Mouse (Mus musculus): ENCODE results near the gene Rrp8. TPM values are rescaled to one million over a fixed set of nuclear protein-coding genes. Genes with fewer than 3 reads are reported as not detected.

Gene Rrp8
- polyA plus RNA-seq, 1 experiment, result 2.4 TPM

GRCm38 (mm10) chr7:105726980-105727325, 10.2 kb downstream of the Rrp8 start:
- Histone ChIP-seq H3K4me3 (ENCODE audit: control insufficient read depth, low read depth, low read length) (no peak overlapping the region), H3K36me3 (ENCODE audit: control insufficient read depth, insufficient read depth, low read length) (no peaks in the 10 kb centered on the region), H3K27ac (ENCODE audit: control insufficient read depth, insufficient read depth, low read depth, low read length) (no peak overlapping the region), H3K4me1 (ENCODE audit: control insufficient read depth, insufficient read depth, low read length) (no peaks in the 10 kb centered on the region), H3K27me3 (ENCODE audit: control insufficient read depth, insufficient read depth, low read length) (no peaks in the 10 kb centered on the region)
- TF ChIP-seq POLR2A (IDR thresholded peaks at IDR 0.05; ENCODE audit: control insufficient read depth, low read depth, low read length) (no peak), CTCF (IDR thresholded peaks at IDR 0.05; ENCODE audit: control insufficient read depth, insufficient read depth, insufficient replicate concordance, low read depth, low read length) (no peak)

DNA sequence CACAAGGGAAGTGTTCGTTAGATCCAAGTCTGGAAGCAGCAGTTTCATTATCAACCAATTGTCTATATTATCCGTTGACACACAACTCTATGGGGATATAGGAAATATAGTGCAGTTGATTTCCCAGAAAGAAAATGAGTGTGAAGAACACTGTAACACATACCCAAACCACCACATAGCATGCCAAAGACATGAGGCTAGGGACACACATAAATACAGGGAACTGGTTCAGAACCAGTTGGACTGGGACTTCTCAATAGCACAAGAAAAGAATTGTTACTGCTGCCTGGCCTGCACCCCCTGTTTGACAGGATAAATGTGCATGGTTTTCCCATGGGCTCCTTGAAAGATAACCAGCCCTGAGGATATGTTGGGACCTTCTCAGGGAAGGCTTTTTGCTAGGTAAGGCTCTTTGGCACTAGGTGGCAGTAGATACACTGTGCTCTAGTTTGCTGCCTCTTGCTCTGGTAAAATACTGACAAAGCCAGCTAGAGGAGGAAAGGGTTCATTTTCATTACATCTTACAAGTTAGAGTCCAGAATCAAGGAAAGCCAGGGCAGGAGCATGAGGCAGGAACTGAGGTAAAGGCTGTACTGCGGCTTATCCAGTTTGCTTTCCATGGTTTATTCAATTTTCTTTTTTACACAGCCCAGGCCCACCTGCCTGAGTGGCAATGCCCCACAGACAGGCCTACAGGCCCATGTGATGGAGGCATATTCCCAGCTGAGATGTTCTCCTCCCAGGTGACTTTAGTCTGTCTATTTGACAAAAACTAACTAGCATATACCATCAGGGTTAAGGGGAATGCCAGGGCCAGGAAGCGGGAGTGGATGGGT, 10.8 kb downstream of the Rrp8 start:
- Histone ChIP-seq H3K4me3 (ENCODE audit: control insufficient read depth, low read depth, low read length) (no peak overlapping the region), H3K27ac (ENCODE audit: control insufficient read depth, insufficient read depth, low read depth, low read length) (no peak overlapping the region)
- TF ChIP-seq POLR2A (IDR thresholded peaks at IDR 0.05; ENCODE audit: control insufficient read depth, low read depth, low read length) (no peak), CTCF (IDR thresholded peaks at IDR 0.05; ENCODE audit: control insufficient read depth, insufficient read depth, insufficient replicate concordance, low read depth, low read length) (no peak)

GRCm38 (mm10) chr7:105721916-105722315, 15.3 kb downstream of the Rrp8 start:
- H3K27ac ChIP-seq (ENCODE audit: control insufficient read depth, insufficient read depth, low read depth, low read length), result no peak overlapping the region
- no peak overlapping the region for H3K4me3 ChIP-seq (ENCODE audit: control insufficient read depth, low read depth, low read length)
- no peaks in the 10 kb centered on the region for H3K27me3 ChIP-seq (ENCODE audit: control insufficient read depth, insufficient read depth, low read length)
- H3K4me1 ChIP-seq (ENCODE audit: control insufficient read depth, insufficient read depth, low read length), result no peaks in the 10 kb centered on the region
- no peak for TF ChIP-seq POLR2A (IDR thresholded peaks at IDR 0.05; ENCODE audit: control insufficient read depth, low read depth, low read length)
- no peak for TF ChIP-seq CTCF (IDR thresholded peaks at IDR 0.05; ENCODE audit: control insufficient read depth, insufficient read depth, insufficient replicate concordance, low read depth, low read length)
- no peaks in the 10 kb centered on the region for H3K36me3 ChIP-seq (ENCODE audit: control insufficient read depth, insufficient read depth, low read length)

More for the DNA sequence above, 10.8 kb downstream of the Rrp8 start:
- no peaks in the 10 kb centered on the region for H3K4me1 ChIP-seq (ENCODE audit: control insufficient read depth, insufficient read depth, low read length)
- H3K27me3 ChIP-seq (ENCODE audit: control insufficient read depth, insufficient read depth, low read length), result no peaks in the 10 kb centered on the region
- no peaks in the 10 kb centered on the region for H3K36me3 ChIP-seq (ENCODE audit: control insufficient read depth, insufficient read depth, low read length)

- H3K4me1 ChIP-seq (ENCODE audit: control insufficient read depth, insufficient read depth, low read length), result no peaks in the 10 kb centered on the region
- no peaks in the 10 kb centered on the region for H3K27me3 ChIP-seq (ENCODE audit: control insufficient read depth, insufficient read depth, low read length)
- no peak overlapping the region for H3K4me3 ChIP-seq (ENCODE audit: control insufficient read depth, low read depth, low read length)
- no peaks in the 10 kb centered on the region for H3K36me3 ChIP-seq (ENCODE audit: control insufficient read depth, insufficient read depth, low read length)
- TF ChIP-seq CTCF (IDR thresholded peaks at IDR 0.05; ENCODE audit: control insufficient read depth, insufficient read depth, insufficient replicate concordance, low read depth, low read length), result no peak
- H3K27ac ChIP-seq (ENCODE audit: control insufficient read depth, insufficient read depth, low read depth, low read length), result no peak overlapping the region
Observed at GRCm38 (mm10) chr7:105715366-105715765, 21.8 kb downstream of the Rrp8 start.

GRCm38 (mm10) chr7:105708733-105709132, 28.5 kb downstream of the Rrp8 start:
- no peaks in the 10 kb centered on the region for H3K4me1 ChIP-seq (ENCODE audit: control insufficient read depth, insufficient read depth, low read length)
- H3K4me3 ChIP-seq (ENCODE audit: control insufficient read depth, low read depth, low read length), result no peak overlapping the region
- H3K27ac ChIP-seq (ENCODE audit: control insufficient read depth, insufficient read depth, low read depth, low read length), result no peak overlapping the region
- H3K27me3 ChIP-seq (ENCODE audit: control insufficient read depth, insufficient read depth, low read length), result no peaks in the 10 kb centered on the region
- no peaks in the 10 kb centered on the region; the same call in none of the 2 replicates for H3K36me3 ChIP-seq (ENCODE audit: control insufficient read depth, insufficient read depth, low read length)
- TF ChIP-seq POLR2A (IDR thresholded peaks at IDR 0.05; ENCODE audit: control insufficient read depth, low read depth, low read length), result no peak
- TF ChIP-seq CTCF (IDR thresholded peaks at IDR 0.05; ENCODE audit: control insufficient read depth, insufficient read depth, insufficient replicate concordance, low read depth, low read length), result no peak

DNA sequence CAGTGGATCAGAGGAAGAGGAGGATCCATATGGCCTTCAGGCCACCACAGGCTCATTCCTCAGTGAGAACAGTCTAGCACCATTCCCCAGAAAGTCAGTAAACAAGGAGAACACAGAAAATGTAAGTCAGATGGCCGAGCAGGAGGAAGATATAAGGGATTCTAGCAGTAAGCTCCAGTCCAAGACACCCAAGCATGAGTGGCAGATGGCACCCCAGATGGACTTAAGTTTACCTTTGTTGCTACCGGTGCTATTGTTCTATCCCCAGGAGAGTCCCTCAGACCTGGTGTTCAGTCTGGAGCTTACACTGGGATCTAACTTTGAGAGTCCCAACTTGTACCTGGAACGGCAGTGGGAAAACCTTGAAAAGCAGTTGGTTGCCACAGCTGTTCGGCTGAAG, 33.4 kb downstream of the Rrp8 start:
- Histone ChIP-seq H3K36me3 (ENCODE audit: control insufficient read depth, insufficient read depth, low read length) (no peaks in the 10 kb centered on the region; the same call in none of the 2 replicates), H3K27ac (ENCODE audit: control insufficient read depth, insufficient read depth, low read depth, low read length) (no peak overlapping the region), H3K4me3 (ENCODE audit: control insufficient read depth, low read depth, low read length) (no peak overlapping the region), H3K27me3 (ENCODE audit: control insufficient read depth, insufficient read depth, low read length) (no peaks in the 10 kb centered on the region), H3K4me1 (ENCODE audit: control insufficient read depth, insufficient read depth, low read length) (no peaks in the 10 kb centered on the region)
- no peak for TF ChIP-seq CTCF (IDR thresholded peaks at IDR 0.05; ENCODE audit: control insufficient read depth, insufficient read depth, insufficient replicate concordance, low read depth, low read length)
- TF ChIP-seq POLR2A (IDR thresholded peaks at IDR 0.05; ENCODE audit: control insufficient read depth, low read depth, low read length), result no peak

DNA sequence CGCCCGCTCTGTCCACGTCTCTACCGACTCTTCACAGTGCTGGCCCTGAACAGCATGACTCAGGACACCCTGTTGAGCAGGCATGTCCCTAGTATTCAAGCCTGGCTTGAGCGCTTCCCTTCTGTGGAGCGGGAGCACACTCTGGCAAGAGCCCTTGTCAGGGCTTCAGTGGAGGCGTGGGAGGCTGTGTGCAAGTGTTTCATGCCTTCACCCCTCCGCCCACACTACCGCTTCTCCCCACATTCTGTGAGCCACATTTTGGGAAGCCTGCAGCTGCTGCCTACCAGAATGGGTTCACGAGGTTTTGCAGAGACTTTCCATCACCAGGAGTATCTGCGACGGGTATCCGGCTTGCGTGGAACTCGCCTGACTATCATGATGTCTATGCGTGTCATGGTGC, 34.0 kb downstream of the Rrp8 start:
- H3K4me1 ChIP-seq (ENCODE audit: control insufficient read depth, insufficient read depth, low read length), result no peaks in the 10 kb centered on the region
- no peaks in the 10 kb centered on the region; the same call in none of the 2 replicates for H3K36me3 ChIP-seq (ENCODE audit: control insufficient read depth, insufficient read depth, low read length)
- no peak overlapping the region for H3K27ac ChIP-seq (ENCODE audit: control insufficient read depth, insufficient read depth, low read depth, low read length)
- H3K4me3 ChIP-seq (ENCODE audit: control insufficient read depth, low read depth, low read length), result no peak overlapping the region
- no peaks in the 10 kb centered on the region for H3K27me3 ChIP-seq (ENCODE audit: control insufficient read depth, insufficient read depth, low read length)
- no peak for TF ChIP-seq POLR2A (IDR thresholded peaks at IDR 0.05; ENCODE audit: control insufficient read depth, low read depth, low read length)
- no peak for TF ChIP-seq CTCF (IDR thresholded peaks at IDR 0.05; ENCODE audit: control insufficient read depth, insufficient read depth, insufficient replicate concordance, low read depth, low read length)

All from testis, adult 2 months (tissue).